Mouse (Mus musculus) c-Kit-positive CD71-positive TER-119-negative erythroid progenitor cells, embryonic 14.5 days (primary cell): ENCODE results near the gene Gm29776.

Source experiments
- DNase-seq: peaks from one replicate; pipeline ENCODE4 v3.0.0-alpha.2; 2013; ENCODE audit warnings: low read depth

Gene Gm29776

GRCm38 (mm10) chr14:54709054-54709453 lies 10.4 kb upstream of the Gm29776 start:
- no peak for DNase-seq

GRCm38 (mm10) chr14:54706589-54707320 lies 8.1 kb upstream of the Gm29776 start:
- no peak for DNase-seq

- DNase-seq: peak; percentile 98
Measured at GRCm38 (mm10) chr14:54705844-54706243, 7.2 kb upstream of the Gm29776 start.

GRCm38 (mm10) chr14:54703207-54703606 lies 4.6 kb upstream of the Gm29776 start:
- DNase-seq: no peak

- DNase-seq: peak; percentile 68
Measured at GRCm38 (mm10) chr14:54701298-54701697, 2.7 kb upstream of the Gm29776 start.

GRCm38 (mm10) chr14:54699586-54699985 lies 953 bp upstream of the Gm29776 start:
- DNase-seq: no peak

- no peak for DNase-seq
Measured at GRCm38 (mm10) chr14:54696752-54697151, 1.9 kb downstream of the Gm29776 start.

GRCm38 (mm10) chr14:54695042-54695441 lies 3.6 kb downstream of the Gm29776 start:
- no peak for DNase-seq

GRCm38 (mm10) chr14:54687251-54687650 lies 11.4 kb downstream of the Gm29776 start:
- DNase-seq: no peak

- peak; percentile 99 for DNase-seq
Measured at GRCm38 (mm10) chr14:54686522-54687143, 12.0 kb downstream of the Gm29776 start, which contains the start of gene Acin1. Acin1 (minus strand) TSS chr14:54686931.

- DNase-seq: peak; percentile 85
Measured at GRCm38 (mm10) chr14:54686063-54686521, 12.5 kb downstream of the Gm29776 start, which contains the start of gene 1700123O20Rik. 1700123O20Rik (plus strand) TSS chr14:54686216.

GRCm38 (mm10) chr14:54685471-54685870 lies 13.2 kb downstream of the Gm29776 start:
- peak; percentile 34 for DNase-seq

- no peak for DNase-seq
Measured at GRCm38 (mm10) chr14:54682396-54682795, 16.2 kb downstream of the Gm29776 start.

- no peak for DNase-seq
Measured at GRCm38 (mm10) chr14:54678657-54679304, 19.9 kb downstream of the Gm29776 start.

- no peak for DNase-seq
Measured at GRCm38 (mm10) chr14:54676290-54676689, 22.3 kb downstream of the Gm29776 start.

GRCm38 (mm10) chr14:54674317-54674716 lies 24.3 kb downstream of the Gm29776 start:
- DNase-seq: no peak

- peak; percentile 40 for DNase-seq
Measured at GRCm38 (mm10) chr14:54669381-54669780, 29.3 kb downstream of the Gm29776 start.

- no peak for DNase-seq
Measured at GRCm38 (mm10) chr14:54664477-54665222, 34.0 kb downstream of the Gm29776 start.

GRCm38 (mm10) chr14:54660009-54660408 lies 38.6 kb downstream of the Gm29776 start:
- DNase-seq: peak; percentile 65

- peak; percentile 81 for DNase-seq
Measured at GRCm38 (mm10) chr14:54653496-54653895, 45.1 kb downstream of the Gm29776 start.

- DNase-seq: no peak
Measured at GRCm38 (mm10) chr14:54652787-54653186, 45.8 kb downstream of the Gm29776 start.

- no peak for DNase-seq
Measured at GRCm38 (mm10) chr14:54651556-54651955, 47.1 kb downstream of the Gm29776 start.
